ENCODE assay signal across 12 mouse cellular contexts in genomic region chr10:117043497-117044166, GRCm38 (mm10). TPM values are rescaled to one million over a fixed set of nuclear protein-coding genes. Genes with fewer than 3 reads are reported as not detected.
A peak's percentile ranks its signal among the peaks of the same experiment; 100 is the strongest.
DNase-seq lines count a peak whose midpoint lies in the region; ATAC-seq and TF ChIP-seq lines count a peak whose summit lies in the region.
"Not testable (repeated sequence)": the region's sequence is repeated elsewhere in the genome, so short reads cannot be mapped to it uniquely, and the experiment has no call there.
"Had no signal": no experiment of that assay in that cellular context is flagged by ENCODE, and none has a peak within 500 bp of the region (broad histone marks: within the 10 kb centered on the region; RNA-seq: fewer than 3 reads in every experiment).

No protein-coding gene starts in this region.

- WGBS in embryonic facial prominence, embryonic 13.5 days = 33% methylated on average over 13 of the region's 16 CpGs
- 22% methylated on average over 16 of the region's 16 CpGs for WGBS in heart, embryonic 11.5 days (ENCODE audit: insufficient replicate concordance)
- WGBS in hindbrain, embryonic 12.5 days = 44% methylated on average over 16 of the region's 16 CpGs
- 38% methylated on average over 16 of the region's 16 CpGs for WGBS in limb, embryonic 11.5 days
- 34% methylated on average over 16 of the region's 16 CpGs for WGBS in liver, embryonic 14.5 days (ENCODE audit: insufficient replicate concordance)

- not testable (repeated sequence) for ATAC-seq in embryonic facial prominence, embryonic 13.5 days (ENCODE audit: insufficient number of reproducible peaks, insufficient read depth, low FRiP score, low TSS enrichment, low read depth); heart, embryonic 11.5 days (replicated peaks; ENCODE audit: insufficient number of reproducible peaks, low FRiP score, low TSS enrichment); hindbrain, embryonic 12.5 days (ENCODE audit: low FRiP score)
- 0 out of 2 replicates have a peak, but pooled peaks have one; percentile 27 for ATAC-seq in limb, embryonic 11.5 days (ENCODE audit: insufficient number of reproducible peaks, low FRiP score, low TSS enrichment, low read depth)
- peak; percentile 53; the same call in 1 of the 2 replicates for ATAC-seq in liver, embryonic 14.5 days (ENCODE audit: insufficient read depth)
- ATAC-seq in megakaryocyte, adult 5-6 weeks (ENCODE audit: poor library complexity, severe bottlenecking) = 0 out of 2 replicates have a peak, but pooled peaks have one; percentile 7

- not testable (repeated sequence) for H3K9me3 ChIP-seq in ES-E14 (ENCODE audit: control insufficient read depth, insufficient read depth, low read depth, low read length); embryonic facial prominence, embryonic 13.5 days; heart, embryonic 11.5 days (replicated peaks; ENCODE audit: control insufficient read depth, low read length); hindbrain, embryonic 12.5 days (replicated peaks); limb, embryonic 11.5 days (ENCODE audit: control insufficient read depth, low read length); liver, embryonic 14.5 days (ENCODE audit: control insufficient read depth, low read length)

- TF ChIP-seq CTCF in liver, embryonic 14.5 days (IDR thresholded peaks at IDR 0.05; ENCODE audit: low read depth) = not testable (repeated sequence)

- not testable (repeated sequence) for TF ChIP-seq EP300 in liver, embryonic 14.5 days (IDR thresholded peaks at IDR 0.05; ENCODE audit: low read depth)

- peak overlapping the region; percentile 63; the same call in 1 of the 2 replicates for H3K9ac ChIP-seq in ES-E14 (ENCODE audit: insufficient read depth, low read depth, low read length, poor library complexity, severe bottlenecking)
- not testable (repeated sequence) for H3K9ac ChIP-seq in embryonic facial prominence, embryonic 13.5 days; heart, embryonic 11.5 days (ENCODE audit: low read depth, low read length); hindbrain, embryonic 12.5 days; limb, embryonic 11.5 days (ENCODE audit: low read length); liver, embryonic 14.5 days (replicated peaks)

- not testable (repeated sequence) for H3K27me3 ChIP-seq in embryonic facial prominence, embryonic 13.5 days; heart, embryonic 11.5 days (ENCODE audit: control insufficient read depth, insufficient read depth, low read length); hindbrain, embryonic 12.5 days; limb, embryonic 11.5 days (ENCODE audit: control insufficient read depth, insufficient read depth, low read length); liver, embryonic 14.5 days (ENCODE audit: control insufficient read depth, insufficient read depth, low read length)

- H3K27ac ChIP-seq in ES-E14 (ENCODE audit: insufficient read depth, low read depth, low read length, poor library complexity, severe bottlenecking); embryonic facial prominence, embryonic 13.5 days; heart, embryonic 11.5 days (ENCODE audit: low read depth, low read length); hindbrain, embryonic 12.5 days; limb, embryonic 11.5 days (replicated peaks; ENCODE audit: low read depth, low read length); liver, embryonic 14.5 days: not testable (repeated sequence)

- 0 out of 2 replicates have a peak overlapping the region, but pooled peaks have one; percentile 18 for H3K4me2 ChIP-seq in embryonic facial prominence, embryonic 13.5 days
- peak overlapping the region; percentile 48 for H3K4me2 ChIP-seq in heart, embryonic 11.5 days
- H3K4me2 ChIP-seq in hindbrain, embryonic 12.5 days (replicated peaks) = peak overlapping the region; percentile 13; the same call in 1 of the 2 replicates
- not testable (repeated sequence) for H3K4me2 ChIP-seq in limb, embryonic 11.5 days (ENCODE audit: low read depth, severe bottlenecking)
- peak overlapping the region; percentile 5; the same call in 1 of the 2 replicates for H3K4me2 ChIP-seq in liver, embryonic 14.5 days (ENCODE audit: low read depth)

- H3K4me1 ChIP-seq in ES-E14 (ENCODE audit: control insufficient read depth in 2 of 2, insufficient read depth in 2 of 2, low read length in 2 of 2, poor library complexity in 1 of 2) = peaks cover 7 to 10% of the 10 kb centered on the region in 2 experiments
- peaks cover 22% of the 10 kb centered on the region for H3K4me1 ChIP-seq in embryonic facial prominence, embryonic 13.5 days
- peaks cover 16% of the 10 kb centered on the region for H3K4me1 ChIP-seq in heart, embryonic 11.5 days (ENCODE audit: control insufficient read depth, insufficient read depth, low read length)
- peaks cover 10% of the 10 kb centered on the region for H3K4me1 ChIP-seq in hindbrain, embryonic 12.5 days
- H3K4me1 ChIP-seq in limb, embryonic 11.5 days (ENCODE audit: control insufficient read depth, insufficient read depth, low read length) = peaks cover 11% of the 10 kb centered on the region; the same call in 1 of the 2 replicates
- not testable (repeated sequence) for H3K4me1 ChIP-seq in liver, embryonic 14.5 days (replicated peaks; ENCODE audit: control insufficient read depth in 2 of 2, insufficient read depth in 2 of 2, low read length in 1 of 2)

- in situ Hi-C loops in ES-E14 (cut with MboI; ENCODE audit: low sequenced_read_pairs in 2 of 2, unreplicated experiment in 2 of 2) = not testable (repeated sequence)

- H3K36me3 ChIP-seq in ES-E14 (ENCODE audit: control insufficient read depth, insufficient read depth, low read length, poor library complexity, severe bottlenecking); embryonic facial prominence, embryonic 13.5 days; heart, embryonic 11.5 days (ENCODE audit: control insufficient read depth, insufficient read depth, low read length); hindbrain, embryonic 12.5 days; limb, embryonic 11.5 days (ENCODE audit: control insufficient read depth, insufficient read depth, low read length); liver, embryonic 14.5 days (replicated peaks; ENCODE audit: control insufficient read depth, insufficient read depth, low read depth): not testable (repeated sequence)

- H3K4me3 ChIP-seq in ES-E14 (ENCODE audit: insufficient read depth in 1 of 2, low read depth in 1 of 2, low read length in 2 of 2, poor library complexity in 1 of 2, severe bottlenecking in 1 of 2) = peak overlapping the region in 1 of 2 experiments; percentile 39; a peak in 2 of 4 replicates
- not testable (repeated sequence) for H3K4me3 ChIP-seq in embryonic facial prominence, embryonic 13.5 days; heart, embryonic 11.5 days (ENCODE audit: low read depth, low read length); hindbrain, embryonic 12.5 days; limb, embryonic 11.5 days (ENCODE audit: low read depth, low read length); liver, embryonic 14.5 days (ENCODE audit: insufficient read depth in 1 of 2, low read depth in 2 of 2, low read length in 2 of 2)

- DNase-seq in ES-E14 (ENCODE audit: low read depth, low spot score); limb, embryonic 11.5 days (ENCODE audit: low spot score): not testable (repeated sequence)
- DNase-seq in liver, embryonic 14.5 days (ENCODE audit: low read depth in 3 of 3, low spot score in 3 of 3) = peak in 2 of 3 experiments; percentile 6 to 17

RNA-seq across cellular contexts. Expression of gene Lrrc10, which starts 1.5 kb away (rescaled TPM):
- 0.27 and 0.53 TPM in 2 replicates for total RNA-seq in ES-E14 (2012; rRNA removed)
- 0.43 TPM in 1 of 2 replicates, not detected in the other for polyA plus RNA-seq in embryonic facial prominence, embryonic 13.5 days (2015; fragmentation: Nextera tagmentation; extraction: Ambion mirVana)
- polyA plus RNA-seq in heart, embryonic 11.5 days (2014; fragmentation: Nextera tagmentation; extraction: Ambion mirVana) = 49.7 and 54.6 TPM in 2 replicates
- not detected in 2 replicates for polyA plus RNA-seq in hindbrain, embryonic 12.5 days (2016; fragmentation: Nextera tagmentation; extraction: Ambion mirVana)
- 0.11 TPM in 1 of 2 replicates, not detected in the other for polyA plus RNA-seq in limb, embryonic 11.5 days (2014; fragmentation: Nextera tagmentation; extraction: Ambion mirVana)
- not detected in 2 replicates for polyA plus RNA-seq in liver, embryonic 14.5 days (2012; rRNA removed)
- not detected in 2 replicates for polyA plus RNA-seq in liver, embryonic 14.5 days (2014; fragmentation: Nextera tagmentation; extraction: Ambion mirVana)
- not detected in 2 replicates for total RNA-seq in megakaryocyte, adult 5-6 weeks (2015)
- not detected in 2 replicates for total RNA-seq in megakaryocyte, adult 5-6 weeks (2017)
- total RNA-seq: adrenal gland, adult 8-10 months; gastrocnemius, postnatal 10 days had no signal
- polyA plus RNA-seq: midbrain, embryonic 12.5 days; myocyte; spleen, adult 2 months had no signal

RNA-seq across cellular contexts. Expression of gene Cct2, which starts 20.0 kb away (rescaled TPM):
- total RNA-seq in ES-E14 (2012; rRNA removed) = 369 and 441 TPM in 2 replicates
- 257 and 258 TPM in 2 replicates for polyA plus RNA-seq in embryonic facial prominence, embryonic 13.5 days (2015; fragmentation: Nextera tagmentation; extraction: Ambion mirVana)
- 211 and 221 TPM in 2 replicates for polyA plus RNA-seq in heart, embryonic 11.5 days (2014; fragmentation: Nextera tagmentation; extraction: Ambion mirVana)
- 247 and 251 TPM in 2 replicates for polyA plus RNA-seq in hindbrain, embryonic 12.5 days (2016; fragmentation: Nextera tagmentation; extraction: Ambion mirVana)
- polyA plus RNA-seq in limb, embryonic 11.5 days (2014; fragmentation: Nextera tagmentation; extraction: Ambion mirVana) = 360 and 362 TPM in 2 replicates
- 78.1 and 137 TPM in 2 replicates for polyA plus RNA-seq in liver, embryonic 14.5 days (2012; rRNA removed)
- 170 and 181 TPM in 2 replicates for polyA plus RNA-seq in liver, embryonic 14.5 days (2014; fragmentation: Nextera tagmentation; extraction: Ambion mirVana)
- 265 and 283 TPM in 2 replicates for total RNA-seq in megakaryocyte, adult 5-6 weeks (2015)
- 250 and 266 TPM in 2 replicates for total RNA-seq in megakaryocyte, adult 5-6 weeks (2017)

RNA-seq across cellular contexts. Expression of gene Best3, which starts 57.5 kb away (rescaled TPM):
- 0.21 and 0.36 TPM in 2 replicates for total RNA-seq in ES-E14 (2012; rRNA removed)
- 0.21 and 0.22 TPM in 2 replicates for polyA plus RNA-seq in embryonic facial prominence, embryonic 13.5 days (2015; fragmentation: Nextera tagmentation; extraction: Ambion mirVana)
- 0.14 and 0.18 TPM in 2 replicates for polyA plus RNA-seq in heart, embryonic 11.5 days (2014; fragmentation: Nextera tagmentation; extraction: Ambion mirVana)
- polyA plus RNA-seq in hindbrain, embryonic 12.5 days (2016; fragmentation: Nextera tagmentation; extraction: Ambion mirVana) = 0.22 and 0.53 TPM in 2 replicates
- 0.23 and 0.31 TPM in 2 replicates for polyA plus RNA-seq in limb, embryonic 11.5 days (2014; fragmentation: Nextera tagmentation; extraction: Ambion mirVana)
- not detected in 2 replicates for polyA plus RNA-seq in liver, embryonic 14.5 days (2012; rRNA removed)
- not detected in 2 replicates for polyA plus RNA-seq in liver, embryonic 14.5 days (2014; fragmentation: Nextera tagmentation; extraction: Ambion mirVana)
- total RNA-seq in megakaryocyte, adult 5-6 weeks (2015) = not detected in 2 replicates
- total RNA-seq in megakaryocyte, adult 5-6 weeks (2017) = not detected in 2 replicates

Comparison
In these comparisons a context has a peak if more than half of its experiments do, and no peak if none do; other contexts are left out.
1. RNA of gene Lrrc10, which starts 1.5 kb away (polyA plus RNA-seq): 49.7 to 54.6 TPM in heart, embryonic 11.5 days; 0.11 TPM in limb, embryonic 11.5 days, 0.43 TPM in embryonic facial prominence, embryonic 13.5 days, not detected in liver, embryonic 14.5 days and not detected in hindbrain, embryonic 12.5 days; every median in the first group is over 10 times any median in the second.